Mouse (Mus musculus) cerebellum, adult 2 months (tissue): ENCODE results near the gene Astn1. TPM values are rescaled to one million over a fixed set of nuclear protein-coding genes. Genes with fewer than 3 reads are reported as not detected.

ENCODE experiments used
- DNase-seq, 2 experiments: peaks; one replicate each; pipeline ENCODE4 v3.0.0; 2021
- H3K27ac ChIP-seq: fragments of 200-500 bp; 2 replicates; pipeline ENCODE4 v1.5.1; 2012; ENCODE audit warnings: low read length, control low read depth, inconsistent platforms; ENCODE audit not compliant: insufficient read depth
- H3K27me3 ChIP-seq: fragments of 200-500 bp; 2 replicates; pipeline ENCODE4 v1.6.1; 2012; ENCODE audit warnings: inconsistent platforms, mild to moderate bottlenecking, low read length, moderate library complexity; ENCODE audit not compliant: control insufficient read depth, insufficient read depth
- H3K4me1 ChIP-seq: fragments of 200-500 bp; 2 replicates; pipeline ENCODE4 v1.6.1; 2011; ENCODE audit warnings: low read length; ENCODE audit not compliant: control insufficient read depth, insufficient read depth
- H3K4me3 ChIP-seq: fragments of 200-500 bp; replicated peaks from 2 replicates; pipeline ENCODE3; 2011; ENCODE audit warnings: mild to moderate bottlenecking, low read depth, low read length, control low read depth; ENCODE audit not compliant: insufficient read depth
- CTCF ChIP-seq: fragments of 200-500 bp; IDR thresholded peaks from 2 replicates; pipeline ENCODE4 v1.5.1; 2011; ENCODE audit warnings: low read depth, mild to moderate bottlenecking, control low read depth, low read length, moderate library complexity, borderline replicate concordance; ENCODE audit not compliant: insufficient read depth
- POLR2A ChIP-seq: fragments of 200-500 bp; IDR thresholded peaks from 2 replicates; pipeline ENCODE4 v1.6.1; 2011; ENCODE audit warnings: low read length, control low read depth, borderline replicate concordance; ENCODE audit not compliant: insufficient read depth
- WGBS: fragments of 180-500 bp; shearing (Covaris S2); methylation state at CpG from one replicate; pipeline ENCODE4 v1.1.7; 2018; 5-methylcytosine and 5-hydroxymethylcytosine counted together
- polyA plus RNA-seq: library from polyadenylated mRNA; depleted of rRNA; stranded (reverse); fragments of >200 nt; gene quantifications from 2 replicates; pipeline ENCODE4 v1.2.3, GENCODE M21; 2012

The Astn1 gene
- polyA plus RNA-seq, 1 experiment, result 32.2 TPM

DNA sequence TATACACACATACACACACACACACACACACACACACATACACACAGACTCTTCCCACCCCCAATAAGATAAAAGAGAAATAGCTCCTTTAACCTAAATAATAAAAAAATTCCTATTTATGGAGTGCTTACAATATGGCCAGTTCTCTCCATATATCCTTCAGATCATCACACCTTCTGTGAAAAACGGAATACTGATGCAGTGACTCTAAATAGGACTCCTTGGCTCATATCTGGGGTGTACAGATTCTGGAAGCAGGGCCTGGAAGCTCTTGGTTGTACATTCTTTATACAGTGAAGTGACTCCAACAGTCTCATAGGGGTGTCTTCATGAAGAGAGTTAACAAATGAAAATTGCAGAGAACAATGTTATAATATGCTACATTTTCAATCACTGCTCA is 60.7 kb downstream of the Astn1 start:
- Histone ChIP-seq H3K27me3 (no peaks in the 10 kb centered on the region; the same call in 1 of the 2 replicates), H3K27ac (no peak overlapping the region), H3K4me3 (no peak overlapping the region), H3K4me1 (peaks cover 7% of the 10 kb centered on the region; the same call in 1 of the 2 replicates)
- no peak for DNase-seq
- no peak for TF ChIP-seq CTCF
- TF ChIP-seq POLR2A, result no peak
- 80% methylated on average over 1 of the region's 1 CpGs for WGBS

DNA sequence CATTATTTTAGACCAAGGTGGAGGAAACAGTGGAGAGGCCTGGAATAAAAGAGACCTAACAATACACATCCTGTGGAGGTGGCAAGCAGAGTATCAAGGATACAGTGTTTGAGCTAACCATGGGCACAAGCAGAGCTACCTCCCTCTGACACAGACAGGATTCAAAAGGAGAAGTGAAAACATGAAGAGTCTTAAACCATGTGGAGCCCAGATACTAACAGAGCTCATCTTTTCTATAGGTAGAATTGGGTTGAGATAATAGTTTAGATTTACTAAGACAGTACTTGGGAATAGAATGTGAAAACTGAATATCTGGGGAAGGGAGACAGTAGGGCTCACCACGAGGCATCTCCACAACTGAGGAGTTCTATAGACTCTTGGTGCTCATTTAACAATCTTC is 84.0 kb downstream of the Astn1 start:
- Histone ChIP-seq H3K4me1 (no peaks in the 10 kb centered on the region), H3K27me3 (no peaks in the 10 kb centered on the region), H3K4me3 (no peak overlapping the region), H3K27ac (no peak overlapping the region)
- TF ChIP-seq POLR2A (no peak), CTCF (no peak)
- no peak for DNase-seq
- WGBS, result 94% methylated on average over 1 of the region's 1 CpGs

DNA sequence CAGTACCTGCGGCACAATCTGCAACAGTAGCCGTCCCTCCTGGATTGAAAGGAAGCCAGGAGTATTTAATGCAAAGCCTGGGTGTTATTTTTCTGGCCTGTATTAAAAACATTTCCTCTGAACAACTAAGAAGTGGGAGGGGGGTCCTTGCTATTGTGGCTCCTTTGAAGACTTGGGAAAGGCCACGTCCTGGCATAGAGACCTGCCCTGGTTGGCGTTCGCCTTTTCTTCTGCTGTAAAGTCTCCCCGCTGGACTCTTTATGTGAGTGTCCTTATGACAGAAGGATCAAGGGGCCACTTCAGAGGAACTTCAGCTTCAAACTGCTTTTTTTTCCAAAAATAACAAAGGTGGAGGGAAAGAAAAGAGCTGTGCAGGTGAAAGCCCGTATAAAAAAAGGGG is 85.9 kb downstream of the Astn1 start:
- no peak for DNase-seq
- no peaks in the 10 kb centered on the region for H3K27me3 ChIP-seq
- no peak for TF ChIP-seq CTCF
- TF ChIP-seq POLR2A, result no peak
- WGBS, result 87% methylated on average over 7 of the region's 7 CpGs
- no peak overlapping the region for H3K4me3 ChIP-seq
- no peaks in the 10 kb centered on the region for H3K4me1 ChIP-seq
- H3K27ac ChIP-seq, result no peak overlapping the region

DNA sequence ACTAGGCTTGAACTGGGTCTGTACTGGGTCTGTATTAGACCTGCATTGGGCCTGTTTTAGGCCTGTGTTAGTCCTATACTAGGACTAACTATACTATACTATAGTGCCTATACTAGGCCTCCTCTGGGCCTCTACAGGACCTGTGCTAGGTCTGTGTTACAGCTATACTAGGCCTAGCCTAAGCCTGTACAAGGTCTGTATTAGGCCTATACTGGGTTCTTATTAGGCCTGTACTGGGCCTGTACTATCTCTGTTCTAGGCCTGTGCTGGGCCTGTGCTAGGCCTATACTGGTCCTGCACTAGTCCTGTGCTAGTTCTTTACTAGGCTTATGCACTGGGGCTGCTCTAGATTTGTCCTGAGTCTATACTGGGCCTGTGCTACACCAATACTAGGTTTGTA is 90.6 kb downstream of the Astn1 start:
- Histone ChIP-seq H3K27ac (no peak overlapping the region), H3K4me3 (no peak overlapping the region), H3K27me3 (no peaks in the 10 kb centered on the region), H3K4me1 (no peaks in the 10 kb centered on the region)
- no peak for DNase-seq
- TF ChIP-seq POLR2A, result no peak
- no peak for TF ChIP-seq CTCF

DNA sequence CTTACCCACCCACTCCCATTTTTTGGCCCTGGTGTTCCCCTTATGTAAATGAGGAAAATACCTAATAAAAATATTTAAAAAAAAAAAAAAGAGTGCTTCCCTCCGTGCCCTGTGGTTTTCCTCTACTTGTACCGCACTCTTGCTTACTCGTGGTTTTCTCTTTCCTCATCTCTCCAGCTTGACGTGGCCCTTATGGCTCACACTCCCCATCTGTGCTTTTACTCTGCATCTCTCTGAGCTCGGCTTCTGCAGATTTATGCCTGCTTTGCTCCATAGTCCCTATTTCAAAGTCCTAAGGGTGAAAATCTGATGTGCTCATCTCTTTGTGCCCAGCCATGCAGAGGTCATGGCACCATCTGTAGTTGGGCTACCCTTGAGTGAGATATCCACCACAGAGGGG is 91.5 kb downstream of the Astn1 start:
- TF ChIP-seq POLR2A, result no peak
- TF ChIP-seq CTCF, result no peak
- Histone ChIP-seq H3K27me3 (no peaks in the 10 kb centered on the region), H3K4me3 (no peak overlapping the region), H3K27ac (no peak overlapping the region), H3K4me1 (no peaks in the 10 kb centered on the region)
- DNase-seq, result no peak
- 94% methylated on average over 5 of the region's 5 CpGs for WGBS

DNA sequence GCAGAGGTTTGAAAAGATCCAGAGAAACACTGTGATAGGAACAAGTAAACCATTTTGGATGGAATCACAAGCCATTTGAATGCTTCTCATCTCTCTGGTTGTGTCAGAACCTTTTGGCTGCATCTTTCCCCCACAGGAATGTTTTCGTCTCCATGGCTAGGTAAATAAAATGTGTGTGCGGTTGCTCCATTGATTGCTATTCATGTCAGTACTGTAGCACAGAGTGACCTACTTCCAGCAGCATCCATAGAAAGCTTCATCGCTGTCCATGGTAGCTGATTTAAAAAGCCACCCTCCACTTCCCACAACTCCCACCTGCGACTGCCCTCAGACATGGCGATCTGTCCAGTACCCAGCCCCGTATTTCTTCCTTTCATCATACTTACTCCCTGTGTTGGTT is 101.9 kb downstream of the Astn1 start:
- Histone ChIP-seq H3K27ac (no peak overlapping the region), H3K4me3 (no peak overlapping the region), H3K27me3 (no peaks in the 10 kb centered on the region), H3K4me1 (no peaks in the 10 kb centered on the region; the same call in 1 of the 2 replicates)
- peak in 1 of 2 experiments; percentile 11 for DNase-seq
- 81% methylated on average over 6 of the region's 6 CpGs for WGBS
- TF ChIP-seq POLR2A (no peak), CTCF (no peak)

DNA sequence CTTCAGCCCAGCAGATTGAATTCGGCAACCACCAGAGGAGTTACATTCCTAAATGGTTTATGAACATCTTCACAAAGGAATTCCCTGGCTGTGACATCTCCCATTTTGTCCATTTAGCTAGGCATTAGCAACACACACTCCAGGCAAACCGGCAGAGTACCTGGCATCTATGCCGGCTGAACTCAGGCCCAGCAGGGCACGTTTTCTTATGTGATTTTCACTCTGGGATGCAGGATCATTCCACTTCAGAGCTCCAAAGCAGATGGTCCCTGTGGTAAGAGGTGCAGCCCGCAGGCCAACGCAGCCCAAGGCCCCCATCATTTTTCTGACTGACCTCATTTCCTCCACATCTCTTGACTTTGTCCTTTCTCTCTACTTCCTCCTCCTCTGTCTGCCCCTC is 103.2 kb downstream of the Astn1 start:
- WGBS, result 19% methylated on average over 6 of the region's 6 CpGs
- Histone ChIP-seq H3K4me3 (no peak overlapping the region), H3K27me3 (no peaks in the 10 kb centered on the region), H3K27ac (no peak overlapping the region), H3K4me1 (no peaks in the 10 kb centered on the region; the same call in 1 of the 2 replicates)
- peak; percentile 20 to 32 for DNase-seq
- no peak for TF ChIP-seq CTCF
- no peak for TF ChIP-seq POLR2A

DNA sequence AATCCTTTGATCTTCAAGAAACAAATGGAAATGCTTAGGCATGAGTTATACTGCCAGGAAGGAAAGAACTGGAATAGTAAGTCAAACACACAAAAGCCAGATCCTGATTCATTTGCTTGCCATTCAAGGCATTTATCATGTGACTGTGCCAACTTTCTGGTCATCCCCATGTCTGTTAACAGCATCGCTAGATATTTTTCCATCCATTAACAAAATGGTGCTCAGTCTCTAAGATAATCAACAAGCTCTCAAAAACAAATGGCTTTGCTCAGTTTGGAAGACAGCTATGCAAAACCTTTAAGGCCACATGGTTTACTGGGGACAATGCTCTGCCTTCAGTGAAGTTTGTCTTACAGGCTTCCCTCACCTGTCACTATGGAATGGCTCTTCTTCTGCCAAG is 115.8 kb downstream of the Astn1 start:
- H3K4me1 ChIP-seq, result no peaks in the 10 kb centered on the region; the same call in 1 of the 2 replicates
- H3K4me3 ChIP-seq, result no peak overlapping the region
- no peaks in the 10 kb centered on the region for H3K27me3 ChIP-seq
- 88% methylated on average over 1 of the region's 1 CpGs for WGBS
- no peak overlapping the region for H3K27ac ChIP-seq
- no peak for DNase-seq
- TF ChIP-seq POLR2A (no peak), CTCF (no peak)
